Mouse (Mus musculus) layer of hippocampus, adult 8-10 months (tissue): ENCODE results near the gene Ube2cbp. TPM values are rescaled to one million over a fixed set of nuclear protein-coding genes. Genes with fewer than 3 reads are reported as not detected.

Source experiments
- DNase-seq, 2 experiments: peaks; one replicate each; pipeline ENCODE4 v3.0.0; 2022; ENCODE audit warnings: low spot score in 2 of 2
- total RNA-seq, 4 experiments: library from RNA; stranded (reverse); gene quantifications; 2 replicates each; pipeline ENCODE4 v1.2.4; 2022

The Ube2cbp gene
- 1 to 10 TPM; 4.2 to 5.3 (median 4.9) TPM for total RNA-seq

GRCm38 (mm10) chr9:86464151-86465105 is at the start of gene Ube2cbp:
Gene Ube2cbp, minus strand, starts transcription at chr9:86464950.
- DNase-seq = peak; percentile 72 to 89

GRCm38 (mm10) chr9:86514390-86514789 is 49.6 kb upstream of the Ube2cbp start:
- no peak for DNase-seq

- DNase-seq = no peak
Measured at GRCm38 (mm10) chr9:86513733-86514132, 49.0 kb upstream of the Ube2cbp start.

GRCm38 (mm10) chr9:86507437-86507836 is 42.7 kb upstream of the Ube2cbp start:
- DNase-seq = no peak

GRCm38 (mm10) chr9:86499083-86499482 is 34.3 kb upstream of the Ube2cbp start:
- DNase-seq = no peak

GRCm38 (mm10) chr9:86496261-86496660 is 31.5 kb upstream of the Ube2cbp start:
- DNase-seq = no peak

- no peak for DNase-seq
Measured at GRCm38 (mm10) chr9:86491740-86492139, 27.0 kb upstream of the Ube2cbp start.

- no peak for DNase-seq
Measured at GRCm38 (mm10) chr9:86482236-86482635, 17.5 kb upstream of the Ube2cbp start.

GRCm38 (mm10) chr9:86478414-86479093 is 13.8 kb upstream of the Ube2cbp start:
- DNase-seq = no peak

- DNase-seq = no peak
Measured at GRCm38 (mm10) chr9:86476763-86477162, 12.0 kb upstream of the Ube2cbp start.

- no peak for DNase-seq
Measured at GRCm38 (mm10) chr9:86475956-86476355, 11.2 kb upstream of the Ube2cbp start.

- DNase-seq = peak; percentile 68 to 82
Measured at GRCm38 (mm10) chr9:86466990-86467870, 2.5 kb upstream of the Ube2cbp start, which contains the start of gene Dop1a. Gene Dop1a, plus strand, starts transcription at chr9:86467154.

- DNase-seq = no peak
Measured at GRCm38 (mm10) chr9:86453626-86454025, 11.1 kb downstream of the Ube2cbp start.

GRCm38 (mm10) chr9:86451617-86452016 is 13.1 kb downstream of the Ube2cbp start:
- DNase-seq = peak in 1 of 2 experiments; percentile 69

GRCm38 (mm10) chr9:86451094-86451493 is 13.7 kb downstream of the Ube2cbp start:
- peak; percentile 38 to 66 for DNase-seq

GRCm38 (mm10) chr9:86449581-86449980 is 15.2 kb downstream of the Ube2cbp start:
- peak in 1 of 2 experiments; percentile 81 for DNase-seq

- DNase-seq = no peak
Measured at GRCm38 (mm10) chr9:86447431-86447830, 17.3 kb downstream of the Ube2cbp start.

GRCm38 (mm10) chr9:86446847-86447246 is 17.9 kb downstream of the Ube2cbp start:
- no peak for DNase-seq

GRCm38 (mm10) chr9:86442248-86442647 is 22.5 kb downstream of the Ube2cbp start:
- DNase-seq = no peak

- DNase-seq = no peak
Measured at GRCm38 (mm10) chr9:86438337-86439009, 26.3 kb downstream of the Ube2cbp start.

GRCm38 (mm10) chr9:86436608-86437007 is 28.1 kb downstream of the Ube2cbp start:
- no peak for DNase-seq
